Mouse (Mus musculus) testis, adult 2 months (tissue): ENCODE measurements around the gene Mms19.

Source experiments
- CTCF ChIP-seq: fragments of 200-500 bp; IDR thresholded peaks from 2 replicates; pipeline ENCODE4 v1.5.1; 2012; ENCODE audit warnings: low read depth, mild to moderate bottlenecking, inconsistent platforms, low read length, moderate library complexity; ENCODE audit not compliant: control insufficient read depth, insufficient read depth, insufficient replicate concordance
- POLR2A ChIP-seq: fragments of 200-500 bp; IDR thresholded peaks from 2 replicates; pipeline ENCODE4 v1.6.1; 2012; ENCODE audit warnings: low read depth, mild to moderate bottlenecking, inconsistent platforms, low read length, moderate library complexity; ENCODE audit not compliant: control insufficient read depth

DNA sequence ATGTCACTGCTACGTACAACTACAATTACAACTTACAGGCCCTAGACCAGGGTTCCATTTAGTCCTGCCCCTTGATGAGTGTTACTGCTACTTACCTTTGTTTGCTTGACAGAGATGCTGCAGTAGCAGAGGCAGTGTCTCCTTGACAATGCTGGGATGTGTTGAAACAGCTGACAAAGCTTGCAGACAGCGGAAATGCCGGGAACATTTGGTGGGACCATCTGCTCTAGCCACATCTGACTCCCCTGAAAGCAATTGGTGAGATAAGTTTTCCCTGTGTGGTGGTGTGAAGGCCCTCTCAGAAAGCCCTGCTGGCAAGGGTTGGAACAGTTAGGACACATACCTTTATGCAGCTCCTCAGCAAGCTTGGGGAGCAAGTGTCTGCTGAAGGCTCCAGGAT lies 27.4 kb downstream of the Mms19 start:
- TF ChIP-seq CTCF = no peak
- TF ChIP-seq POLR2A = no peak
